15 mouse cellular contexts compared by ENCODE assay signal in the genomic region with DNA sequence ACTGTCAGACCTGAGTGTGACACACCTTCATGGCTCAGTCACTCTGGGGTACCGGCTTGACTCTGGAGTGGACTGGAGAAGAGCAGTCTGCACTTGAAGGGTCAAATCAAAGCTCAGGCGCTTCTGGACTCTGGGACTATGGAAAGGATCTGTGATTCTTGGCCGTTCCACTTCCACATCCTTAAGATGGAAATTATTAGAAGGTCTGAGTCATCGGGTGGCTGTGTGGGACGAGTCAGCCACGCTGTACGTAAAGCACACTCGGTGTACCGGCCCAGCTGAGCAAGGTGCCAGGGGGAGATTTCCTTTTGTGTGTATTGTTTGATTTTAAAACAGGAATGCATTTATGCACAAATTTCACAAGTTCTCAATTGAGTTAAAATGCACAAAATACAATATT.
"Had no signal": no experiment of that assay in that cellular context is flagged by ENCODE, and none has a peak within 500 bp of the region (broad histone marks: within the 10 kb centered on the region; RNA-seq: fewer than 3 reads in every experiment).

No protein-coding gene starts in this region.

- H3K27ac ChIP-seq: neural tube, embryonic 15.5 days; stomach, embryonic 15.5 days; stomach, postnatal 0 days had no signal

- H3K4me2 ChIP-seq: neural tube, embryonic 15.5 days; stomach, embryonic 15.5 days had no signal

- DNase-seq: retina, postnatal 1 day; right cerebral cortex, adult 18-20 months; right cerebral cortex, postnatal 14 days; right cerebral cortex, postnatal 25 days; right cerebral cortex, postnatal 4 days; spleen, adult 18-20 months; thymus, adult 18-20 months; thymus, adult 2 months; thymus, postnatal 14 days; thymus, postnatal 25 days; thymus, postnatal 36 days; thymus, postnatal 4 days had no signal

- H3K4me3 ChIP-seq: neural tube, embryonic 15.5 days; stomach, embryonic 15.5 days had no signal

- H3K9me3 ChIP-seq: neural tube, embryonic 15.5 days; stomach, embryonic 15.5 days had no signal

- H3K9ac ChIP-seq: neural tube, embryonic 15.5 days; stomach, embryonic 15.5 days had no signal

- H3K36me3 ChIP-seq: neural tube, embryonic 15.5 days; stomach, embryonic 15.5 days had no signal
